Mouse (Mus musculus): ENCODE results near the gene Paxx. TPM values are rescaled to one million over a fixed set of nuclear protein-coding genes. Genes with fewer than 3 reads are reported as not detected.

The Paxx gene
- 19.8 and 29.1 TPM in 2 replicates for total RNA-seq (2017)

GRCm38 (mm10) chr2:25460551-25461309 lies at the start of gene Paxx:
Paxx (minus strand) TSS chr2:25461094.
- ATAC-seq (replicated peaks; ENCODE audit: low read depth, poor library complexity, severe bottlenecking) = peak; percentile 87

GRCm38 (mm10) chr2:25509912-25510311 lies 49.0 kb upstream of the Paxx start:
- peak; percentile 42; the same call in 1 of the 2 replicates for ATAC-seq (replicated peaks; ENCODE audit: low read depth, poor library complexity, severe bottlenecking)

DNA sequence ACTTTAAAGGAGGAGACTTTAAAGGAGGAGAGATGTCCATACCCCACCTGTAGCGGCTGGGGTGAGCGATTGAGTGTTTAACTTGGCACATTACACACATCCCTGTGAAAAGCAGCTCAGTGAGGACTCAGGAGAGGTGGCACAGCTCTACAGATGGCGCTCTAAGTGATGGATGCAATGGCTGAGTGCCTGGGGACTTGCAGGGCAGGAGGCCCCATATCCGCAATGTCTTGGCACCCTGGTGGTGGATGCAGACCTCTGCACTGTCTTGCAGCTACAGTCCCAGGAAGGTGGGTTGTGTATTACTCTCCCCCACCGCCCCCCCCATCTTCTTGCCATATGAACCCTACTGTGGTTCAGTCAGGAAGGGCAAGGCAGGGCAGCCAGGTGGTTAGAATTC lies 46.1 kb upstream of the Paxx start:
- ATAC-seq (replicated peaks; ENCODE audit: low read depth, poor library complexity, severe bottlenecking) = peak; percentile 90

GRCm38 (mm10) chr2:25505860-25506259 lies 45.0 kb upstream of the Paxx start:
- ATAC-seq (replicated peaks; ENCODE audit: low read depth, poor library complexity, severe bottlenecking) = no peak

DNA sequence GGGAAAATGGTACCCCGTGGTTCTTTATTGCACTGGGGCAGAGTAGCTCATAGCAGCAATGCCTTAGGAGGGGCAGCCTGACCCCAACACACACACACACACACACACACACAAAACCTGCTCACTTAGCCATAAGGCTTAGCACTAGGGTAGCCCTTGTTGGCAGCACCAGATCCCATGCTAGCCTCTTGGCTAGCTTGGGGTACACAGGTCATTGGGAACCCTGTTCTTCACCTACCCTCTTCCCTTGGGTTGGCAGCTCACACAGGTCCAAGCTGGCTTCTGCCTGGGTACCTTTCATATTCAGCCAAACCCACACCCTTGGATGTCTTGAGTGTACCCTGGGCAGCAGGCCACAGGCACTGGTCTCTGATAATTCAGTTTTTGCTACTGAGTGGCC lies 44.1 kb upstream of the Paxx start:
- no peak for ATAC-seq (replicated peaks; ENCODE audit: low read depth, poor library complexity, severe bottlenecking)

DNA sequence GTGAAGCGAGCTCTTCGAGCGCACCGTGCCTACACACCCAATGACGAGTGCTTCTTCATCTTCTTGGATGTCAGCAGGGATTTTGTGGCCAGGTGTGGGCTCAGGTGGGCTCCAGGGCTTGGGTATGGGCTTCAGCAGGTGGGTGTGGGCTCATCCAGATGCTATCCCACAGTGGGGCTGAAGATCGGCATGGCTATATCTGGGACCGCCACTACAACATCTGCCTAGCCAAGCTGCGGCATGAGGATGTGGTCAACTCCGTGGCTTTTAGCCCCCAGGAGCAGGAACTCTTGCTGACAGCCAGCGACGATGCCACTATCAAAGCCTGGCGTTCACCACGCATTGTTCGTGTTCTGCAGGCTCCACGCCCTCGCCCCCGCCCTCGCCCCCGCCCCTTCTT lies 43.6 kb upstream of the Paxx start:
- no peak for ATAC-seq (replicated peaks; ENCODE audit: low read depth, poor library complexity, severe bottlenecking)

- ATAC-seq (replicated peaks; ENCODE audit: low read depth, poor library complexity, severe bottlenecking) = no peak
Observed at GRCm38 (mm10) chr2:25502726-25503125, 41.8 kb upstream of the Paxx start.

DNA sequence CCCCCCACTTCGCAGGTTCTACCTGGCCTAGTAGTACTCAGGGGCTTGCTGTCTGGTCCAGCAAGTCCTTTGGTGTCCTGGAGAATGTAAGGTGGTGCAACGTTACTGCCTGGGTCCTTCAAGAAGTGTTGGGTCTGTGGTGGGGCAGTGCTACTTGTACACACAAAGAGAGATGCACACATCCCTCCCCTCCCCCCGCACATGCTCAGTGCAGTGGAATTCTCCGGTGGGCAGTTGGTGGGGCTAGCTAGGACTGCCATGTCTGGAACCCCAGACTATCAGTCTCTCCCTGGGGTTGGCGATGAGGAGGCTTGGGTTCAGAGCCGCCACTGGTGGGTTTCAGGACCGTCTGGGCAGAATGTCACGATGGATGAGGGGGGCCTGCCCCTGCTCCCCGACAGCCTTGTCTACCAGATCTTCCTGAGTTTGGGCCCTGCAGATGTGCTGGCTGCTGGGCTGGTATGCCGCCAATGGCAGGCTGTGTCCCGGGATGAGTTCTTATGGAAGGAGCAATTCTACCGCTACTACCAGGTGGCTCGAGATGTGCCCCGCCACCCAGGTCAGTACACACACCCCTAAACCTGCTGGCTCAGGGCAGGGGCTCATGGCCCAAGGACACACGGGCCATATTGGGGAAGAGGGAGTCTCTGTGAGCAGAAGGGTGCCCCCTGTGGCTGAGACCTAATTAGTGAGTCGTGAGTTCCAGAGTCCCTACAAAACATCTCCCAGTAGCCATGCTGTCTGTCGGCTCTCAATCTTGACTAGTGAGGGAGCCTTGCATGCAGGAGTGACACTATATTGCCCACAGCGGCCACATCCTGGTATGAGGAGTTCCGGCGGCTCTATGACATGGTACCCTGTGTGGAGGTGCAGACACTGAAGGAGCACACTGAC lies 40.9 kb upstream of the Paxx start, which contains the start of gene C8g:
C8g (minus strand) TSS at position 127 of the 894 bp plus-strand sequence.
- ATAC-seq (replicated peaks; ENCODE audit: low read depth, poor library complexity, severe bottlenecking) = no peak

DNA sequence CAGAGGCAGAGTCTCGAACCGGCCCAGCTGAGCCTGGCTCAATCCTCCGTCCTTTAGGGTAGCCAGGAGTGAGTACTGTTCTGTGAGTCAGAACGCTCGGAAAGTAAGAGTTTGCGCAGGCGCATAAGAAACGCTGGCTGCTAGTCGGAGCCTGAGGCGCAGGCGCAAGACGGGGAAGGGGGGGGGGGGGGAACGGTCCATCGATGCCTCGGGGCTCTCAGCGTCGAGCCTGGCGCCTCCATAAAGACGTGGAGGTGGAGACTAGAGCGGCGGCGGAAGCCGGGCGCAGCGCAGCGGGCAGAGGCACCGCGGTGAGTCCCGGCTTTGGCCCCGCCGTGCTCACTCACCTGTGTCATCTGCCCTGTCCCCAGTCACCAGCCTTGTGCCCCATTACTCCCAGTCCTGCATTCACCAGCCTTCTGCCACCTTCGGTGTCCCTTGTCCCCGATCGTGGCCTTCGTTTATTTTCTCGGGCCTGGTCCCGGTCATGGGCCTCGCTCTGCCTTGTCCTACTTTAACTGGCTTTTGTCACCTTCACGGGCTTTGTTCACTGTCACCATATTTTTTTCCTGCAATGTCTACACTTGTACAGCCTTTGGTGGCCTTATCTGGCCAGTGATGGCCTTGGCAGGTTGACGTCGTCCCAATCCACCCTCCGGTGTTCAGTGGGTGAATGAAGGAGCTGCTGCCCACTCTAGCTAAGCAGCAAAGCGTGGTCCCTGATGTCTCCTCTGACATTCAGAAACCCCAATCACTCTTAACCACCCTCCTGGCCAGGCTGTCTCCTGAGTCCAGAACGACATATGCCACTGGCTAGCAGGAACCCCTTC lies 39.9 kb upstream of the Paxx start, which contains the start of gene Fbxw5:
Fbxw5 (plus strand) TSS at position 175 of the 830 bp plus-strand sequence.
- peak; percentile 78 for ATAC-seq (replicated peaks; ENCODE audit: low read depth, poor library complexity, severe bottlenecking)

DNA sequence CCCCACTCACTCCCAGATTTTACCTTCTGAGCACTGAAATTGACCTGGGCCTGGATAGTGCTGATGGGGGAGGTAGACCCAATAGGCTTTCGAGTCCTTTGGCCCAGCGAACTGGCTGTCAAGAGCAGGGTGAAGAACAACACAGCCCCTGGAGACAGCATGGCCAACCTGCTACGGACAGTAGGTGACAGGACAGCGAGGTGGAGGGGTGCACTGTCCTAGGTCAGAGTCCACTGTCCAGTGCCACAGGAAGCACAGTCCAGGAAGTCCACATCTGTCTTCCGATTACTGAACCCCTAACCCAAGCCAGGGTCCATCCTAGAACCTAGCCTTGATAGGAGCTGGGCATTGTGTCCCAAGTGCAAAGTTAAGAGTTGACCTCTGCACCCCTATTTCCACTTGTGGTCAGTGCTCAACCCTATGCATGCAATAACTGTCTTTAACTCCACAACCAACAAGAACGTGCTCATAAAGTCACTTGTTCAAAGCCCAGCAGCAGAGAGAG lies 39.2 kb upstream of the Paxx start:
- 0 out of 2 replicates have a peak, but pooled peaks have one; percentile 0 for ATAC-seq (replicated peaks; ENCODE audit: low read depth, poor library complexity, severe bottlenecking)

DNA sequence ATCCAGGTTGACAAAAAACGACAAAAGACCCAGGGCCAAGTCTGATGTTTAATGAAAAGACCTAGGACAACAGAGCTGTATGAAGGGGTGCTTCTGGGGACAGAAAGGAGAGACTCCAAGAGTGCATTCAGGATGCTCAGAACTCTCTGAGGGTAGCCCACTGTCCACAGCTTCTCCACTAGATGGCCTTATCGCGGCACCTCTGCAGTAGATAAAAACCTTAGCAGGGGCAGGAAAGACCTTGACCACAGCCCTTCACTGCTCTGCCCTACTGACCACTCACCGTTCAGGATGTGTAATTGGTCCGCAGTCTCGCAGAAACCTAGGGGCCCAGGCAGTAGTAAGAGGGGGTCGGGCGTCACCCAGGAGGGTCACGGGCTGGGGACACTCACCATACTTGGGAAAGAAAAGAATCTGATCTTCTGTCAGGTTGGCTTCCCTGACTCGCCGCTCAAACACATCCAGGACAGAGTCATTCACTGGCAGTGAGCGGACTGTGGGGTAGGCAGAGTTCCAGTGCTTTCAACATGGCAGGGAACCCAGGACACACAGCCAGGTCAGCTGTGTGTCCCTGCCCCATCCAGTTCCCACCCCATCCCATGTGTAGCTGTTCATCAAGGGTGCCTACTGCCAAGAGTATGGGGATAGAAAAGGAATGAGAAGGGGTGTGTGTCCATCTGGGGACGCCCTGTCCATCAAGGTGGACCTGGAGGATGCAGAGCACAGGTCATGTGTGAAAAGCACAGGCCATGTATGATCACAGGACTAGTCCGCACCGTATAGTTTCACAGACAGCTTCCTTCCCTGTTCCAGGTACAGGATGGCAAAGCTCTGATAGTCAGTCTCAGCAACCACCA lies 38.0 kb upstream of the Paxx start:
- ATAC-seq (replicated peaks; ENCODE audit: low read depth, poor library complexity, severe bottlenecking) = no peak

DNA sequence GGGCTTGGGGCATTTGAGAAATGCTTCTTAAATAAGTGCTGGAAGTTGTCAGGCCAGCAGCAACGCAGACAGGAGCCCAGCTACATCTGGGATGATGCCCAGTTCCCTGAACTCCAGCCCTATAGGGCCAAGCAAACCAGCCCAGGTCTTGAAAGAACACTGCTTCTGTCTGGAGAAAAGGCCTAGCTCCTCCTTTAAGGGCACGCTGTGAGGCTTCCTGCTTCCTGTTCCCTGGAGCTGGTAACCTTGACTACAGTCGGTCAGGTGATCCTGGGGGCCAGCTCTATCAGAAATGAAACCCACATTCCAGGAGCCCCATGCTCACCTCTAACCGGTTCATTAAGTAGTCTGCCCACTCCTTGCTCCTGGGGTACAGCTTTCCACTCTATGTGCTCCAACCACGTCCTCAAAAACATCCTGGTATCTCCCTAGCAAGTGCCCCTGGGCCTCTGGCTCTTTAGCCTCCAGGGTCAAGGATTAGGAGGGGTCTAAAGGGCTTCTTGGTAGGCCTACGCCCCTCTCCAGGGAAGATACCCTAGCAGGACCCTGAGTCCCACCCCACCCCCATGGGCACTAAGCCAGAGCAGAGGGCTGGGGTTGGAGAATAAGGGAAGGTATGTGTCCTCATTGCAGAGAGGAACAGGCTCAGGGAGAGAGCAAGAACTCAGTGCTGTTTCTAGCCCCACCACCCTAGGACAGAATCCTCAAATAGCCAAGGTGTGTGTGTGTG lies 37.1 kb upstream of the Paxx start:
- ATAC-seq (replicated peaks; ENCODE audit: low read depth, poor library complexity, severe bottlenecking) = peak; percentile 34

DNA sequence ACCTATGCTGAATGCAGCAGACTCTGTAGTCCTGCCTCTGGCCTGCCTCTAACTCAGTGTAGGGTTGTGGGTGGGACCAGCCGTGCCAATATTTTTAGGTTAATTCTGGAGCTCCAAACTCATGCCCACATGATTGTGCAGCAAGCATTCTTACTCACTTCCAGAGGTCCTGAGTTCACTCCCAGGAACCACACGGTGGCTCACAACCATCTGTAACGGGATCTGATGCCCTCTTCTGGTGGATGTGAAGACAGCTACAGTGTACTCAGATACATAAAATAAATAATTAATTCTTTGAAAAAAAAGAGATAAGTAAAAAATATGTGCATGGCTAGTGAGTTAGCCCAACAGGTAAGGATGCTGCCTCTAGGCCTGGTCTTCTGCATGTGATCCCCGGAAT lies 35.6 kb upstream of the Paxx start:
- ATAC-seq (replicated peaks; ENCODE audit: low read depth, poor library complexity, severe bottlenecking) = no peak

DNA sequence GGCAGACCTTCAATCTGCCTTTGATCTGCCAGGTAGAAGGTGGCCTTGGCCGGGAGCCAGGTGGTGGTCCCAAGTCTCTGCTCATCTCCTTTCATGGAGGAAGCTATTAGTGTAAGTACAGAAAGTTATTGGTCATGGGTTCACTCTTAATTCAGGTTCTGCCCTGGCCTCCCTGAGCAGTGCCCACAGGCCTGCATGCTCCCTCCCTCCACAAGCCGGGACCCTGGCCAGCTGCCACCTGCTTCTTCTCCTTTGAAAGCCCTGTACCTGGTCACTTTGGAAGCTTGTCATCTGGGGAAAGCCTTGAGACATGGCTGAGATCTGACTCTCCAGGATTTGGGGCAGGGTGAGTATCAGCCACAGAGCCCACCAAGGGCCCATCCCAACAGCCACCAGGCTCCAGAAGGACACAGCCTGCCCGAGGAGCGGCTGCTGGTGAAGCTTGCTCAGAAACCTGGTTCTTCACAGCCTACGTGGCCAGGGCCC lies 32.6 kb upstream of the Paxx start, which contains the start of gene Lcn12:
Lcn12 (minus strand) TSS at position 436 of the 486 bp plus-strand sequence.
- no peak for ATAC-seq (replicated peaks; ENCODE audit: low read depth, poor library complexity, severe bottlenecking)

DNA sequence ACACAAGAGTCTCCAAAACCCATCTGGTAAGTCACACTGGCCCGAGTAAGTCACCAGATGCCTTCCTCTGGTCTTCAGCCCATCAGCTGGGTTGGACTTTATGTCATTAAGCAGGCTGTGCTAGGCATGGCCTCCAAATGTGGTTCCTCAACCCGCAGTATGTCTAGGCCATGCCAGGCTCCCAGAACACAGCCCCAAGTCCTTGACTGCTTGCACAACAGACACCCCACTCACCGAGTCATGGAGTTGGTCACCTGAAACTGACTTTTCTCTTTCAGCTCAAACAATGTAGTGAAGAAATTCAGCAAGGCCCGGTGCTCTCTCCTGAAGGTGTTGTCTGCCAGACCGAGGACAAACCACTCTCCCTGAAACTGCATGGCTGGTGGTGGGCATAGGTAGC lies 32.1 kb upstream of the Paxx start:
- no peak for ATAC-seq (replicated peaks; ENCODE audit: low read depth, poor library complexity, severe bottlenecking)

GRCm38 (mm10) chr2:25488671-25489068 lies 27.8 kb upstream of the Paxx start:
- no peak for ATAC-seq (replicated peaks; ENCODE audit: low read depth, poor library complexity, severe bottlenecking)

DNA sequence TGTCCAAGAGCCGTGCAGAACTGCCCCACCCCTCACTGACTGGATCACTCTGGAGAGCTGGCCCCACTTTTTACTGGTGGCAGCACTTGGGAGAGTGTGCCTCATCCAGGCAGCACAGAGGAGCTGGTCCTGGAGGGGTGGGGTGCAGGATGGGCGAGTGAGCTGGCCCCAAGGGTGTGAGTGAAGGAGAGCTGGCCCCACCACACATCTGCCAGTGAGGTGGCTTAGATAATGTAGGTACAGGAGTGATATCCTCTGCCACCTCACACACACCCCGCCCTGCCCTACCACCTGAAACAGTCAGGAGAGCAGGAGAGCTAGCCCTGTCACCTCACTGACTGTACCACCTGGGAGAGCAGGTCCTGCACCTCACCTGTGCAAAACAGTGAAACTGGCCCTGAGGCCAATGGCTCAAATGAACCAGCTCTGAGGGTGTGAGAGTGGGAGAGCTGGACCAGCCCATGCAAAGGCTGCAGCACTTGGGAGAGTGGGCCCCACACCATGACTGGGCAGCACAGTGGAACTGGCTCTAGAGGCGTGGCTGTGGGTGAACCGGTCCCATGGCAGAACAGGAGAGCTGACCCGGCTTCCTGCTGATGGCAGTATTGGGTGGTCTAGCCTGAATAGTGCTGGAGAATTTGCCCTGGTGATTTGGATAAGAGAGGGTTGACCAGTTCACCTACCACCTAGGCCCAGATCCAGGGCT lies 27.2 kb upstream of the Paxx start:
- ATAC-seq (replicated peaks; ENCODE audit: low read depth, poor library complexity, severe bottlenecking) = no peak

All from common myeloid progenitor, adult 5-6 weeks (primary cell).